Mouse (Mus musculus): ENCODE data around the gene Dysf. TPM values are rescaled to one million over a fixed set of nuclear protein-coding genes. Genes with fewer than 3 reads are reported as not detected.

Gene Dysf
- total and polyA plus RNA-seq, 3 experiments = not detected

DNA sequence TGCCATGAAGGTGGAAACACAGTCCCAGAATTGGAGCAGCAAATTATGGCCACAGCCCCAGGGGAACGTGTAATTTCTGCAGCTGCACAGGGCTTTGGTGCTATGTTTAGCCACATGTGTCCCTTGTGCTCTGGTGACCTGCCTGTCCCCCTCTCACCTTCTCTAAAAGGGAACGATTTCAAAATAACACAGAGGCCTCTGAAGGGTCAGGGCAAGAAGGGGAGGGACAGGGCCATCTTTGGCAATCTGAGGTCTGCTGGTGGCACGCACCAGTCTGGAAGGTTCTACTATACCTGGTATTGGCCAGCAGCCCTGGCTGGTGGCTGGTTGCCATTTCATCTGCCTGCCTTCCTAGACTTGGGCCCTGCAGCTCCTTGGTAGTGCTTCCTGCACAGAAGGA lies 147.4 kb downstream of the Dysf start:
- Histone ChIP-seq H3K4me1 (ENCODE audit: control insufficient read depth in 1 of 2, insufficient read depth in 2 of 2, low read length in 2 of 2) (no peaks in the 10 kb centered on the region), H3K79me2 (ENCODE audit: control insufficient read depth, insufficient read depth, low read length, poor library complexity) (no peaks in the 10 kb centered on the region), H3K27ac (ENCODE audit: control insufficient read depth, low read depth, low read length) (no peak overlapping the region), H3K4me3 (ENCODE audit: control insufficient read depth in 1 of 2, insufficient read depth in 1 of 2, low read depth in 2 of 2, low read length in 2 of 2) (no peak overlapping the region), H3K9ac (ENCODE audit: control insufficient read depth, low read depth, low read length, poor library complexity, severe bottlenecking) (no peak overlapping the region), H3K36me3 (ENCODE audit: control insufficient read depth in 1 of 2, insufficient read depth in 2 of 2, low read length in 2 of 2) (no peaks in the 10 kb centered on the region), H3K27me3 (ENCODE audit: control insufficient read depth in 1 of 2, insufficient read depth in 2 of 2, low read length in 2 of 2) (no peaks in the 10 kb centered on the region), H3K9me3 (replicated peaks; ENCODE audit: insufficient read depth, low read length) (no peaks in the 10 kb centered on the region)
- TF ChIP-seq SIN3A (IDR thresholded peaks at IDR 0.05; ENCODE audit: low read length) = no peak
- TF ChIP-seq GABPA (IDR thresholded peaks at IDR 0.05; ENCODE audit: low read depth, low read length) = no peak
- no peak for TF ChIP-seq TCF12 (IDR thresholded peaks at IDR 0.05; ENCODE audit: low read depth, low read length)
- TF ChIP-seq MXI1 (IDR thresholded peaks at IDR 0.05; ENCODE audit: low read depth, low read length) = no peak
- no peak for TF ChIP-seq MYC (IDR thresholded peaks at IDR 0.05; ENCODE audit: low read depth, low read length)
- TF ChIP-seq CHD2 (IDR thresholded peaks at IDR 0.05; ENCODE audit: low read length) = no peak
- TF ChIP-seq MAZ (IDR thresholded peaks at IDR 0.05; ENCODE audit: low read depth, low read length) = no peak
- DNase-seq (ENCODE audit: low read depth, low spot score) = no peak

DNA sequence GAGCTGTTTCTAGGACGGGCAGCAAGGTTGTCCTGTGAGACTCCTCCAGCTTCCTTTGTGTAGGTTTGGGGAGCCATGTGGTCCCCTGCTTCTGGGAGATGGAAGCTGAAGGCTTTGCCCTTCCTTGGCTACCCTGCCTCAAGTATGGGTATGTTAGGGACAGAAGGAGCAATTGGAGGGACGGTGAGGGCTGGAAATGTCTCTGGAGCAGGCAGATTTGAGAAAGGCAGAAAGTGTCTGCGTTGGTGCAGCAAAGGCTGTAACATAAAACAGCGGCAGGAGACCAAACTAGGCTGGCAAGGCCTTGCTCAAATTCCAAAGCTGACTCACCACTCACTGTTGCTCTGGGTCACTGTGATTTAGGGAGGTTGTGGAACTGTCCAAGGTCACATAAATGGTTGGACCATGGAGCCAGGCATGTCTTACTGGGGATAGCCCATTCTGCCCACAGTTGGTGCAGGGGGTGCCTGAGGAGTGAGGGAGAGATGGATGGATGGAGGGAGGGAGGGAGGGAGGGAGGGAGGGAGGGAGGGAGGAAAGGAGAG lies 148.2 kb downstream of the Dysf start:
- Histone ChIP-seq H3K4me1 (ENCODE audit: control insufficient read depth in 1 of 2, insufficient read depth in 2 of 2, low read length in 2 of 2) (no peaks in the 10 kb centered on the region), H3K9me3 (replicated peaks; ENCODE audit: insufficient read depth, low read length) (no peaks in the 10 kb centered on the region), H3K9ac (ENCODE audit: control insufficient read depth, low read depth, low read length, poor library complexity, severe bottlenecking) (no peak overlapping the region), H3K4me3 (ENCODE audit: control insufficient read depth in 1 of 2, insufficient read depth in 1 of 2, low read depth in 2 of 2, low read length in 2 of 2) (no peak overlapping the region), H3K79me2 (ENCODE audit: control insufficient read depth, insufficient read depth, low read length, poor library complexity) (no peaks in the 10 kb centered on the region), H3K27ac (ENCODE audit: control insufficient read depth, low read depth, low read length) (no peak overlapping the region), H3K27me3 (ENCODE audit: control insufficient read depth in 1 of 2, insufficient read depth in 2 of 2, low read length in 2 of 2) (no peaks in the 10 kb centered on the region), H3K36me3 (ENCODE audit: control insufficient read depth in 1 of 2, insufficient read depth in 2 of 2, low read length in 2 of 2) (no peaks in the 10 kb centered on the region)
- DNase-seq (ENCODE audit: low read depth, low spot score) = no peak
- TF ChIP-seq E2F4 (IDR thresholded peaks at IDR 0.05; ENCODE audit: borderline replicate concordance, low read depth, low read length) (no peak), RCOR1 (IDR thresholded peaks at IDR 0.05; ENCODE audit: low read depth, low read length) (no peak), TCF12 (IDR thresholded peaks at IDR 0.05; ENCODE audit: low read depth, low read length) (no peak), NELFE (IDR thresholded peaks at IDR 0.05; ENCODE audit: low read depth, low read length) (no peak), SIN3A (IDR thresholded peaks at IDR 0.05; ENCODE audit: low read length) (no peak), USF2 (IDR thresholded peaks at IDR 0.05; ENCODE audit: borderline replicate concordance in 1 of 2, insufficient read depth in 1 of 2, low read depth in 1 of 2, low read length in 2 of 2) (no peak), EP300 (IDR thresholded peaks at IDR 0.05; ENCODE audit: low read depth in 1 of 2, low read length in 2 of 2) (no peak), POLR2AphosphoS5 (IDR thresholded peaks at IDR 0.05; ENCODE audit: borderline replicate concordance, low read depth, low read length) (no peak), MYB (IDR thresholded peaks at IDR 0.05; ENCODE audit: low read depth, low read length) (no peak), POLR2A (IDR thresholded peaks at IDR 0.05; ENCODE audit: control insufficient read depth in 1 of 2, insufficient read depth in 1 of 2, low read depth in 1 of 2, low read length in 2 of 2, poor library complexity in 1 of 2) (no peak), MAFK (IDR thresholded peaks at IDR 0.05; ENCODE audit: borderline replicate concordance, low read depth, low read length) (no peak), ELF1 (IDR thresholded peaks at IDR 0.05; ENCODE audit: low read depth, low read length) (no peak), TAL1 (IDR thresholded peaks at IDR 0.05; ENCODE audit: low read length) (no peak), GABPA (IDR thresholded peaks at IDR 0.05; ENCODE audit: low read depth, low read length) (no peak)
